Mouse (Mus musculus): Measurements from ENCODE around the gene Srrm3.
A peak's percentile ranks its signal among the peaks of the same experiment; 100 is the strongest.

Gene Srrm3

DNA sequence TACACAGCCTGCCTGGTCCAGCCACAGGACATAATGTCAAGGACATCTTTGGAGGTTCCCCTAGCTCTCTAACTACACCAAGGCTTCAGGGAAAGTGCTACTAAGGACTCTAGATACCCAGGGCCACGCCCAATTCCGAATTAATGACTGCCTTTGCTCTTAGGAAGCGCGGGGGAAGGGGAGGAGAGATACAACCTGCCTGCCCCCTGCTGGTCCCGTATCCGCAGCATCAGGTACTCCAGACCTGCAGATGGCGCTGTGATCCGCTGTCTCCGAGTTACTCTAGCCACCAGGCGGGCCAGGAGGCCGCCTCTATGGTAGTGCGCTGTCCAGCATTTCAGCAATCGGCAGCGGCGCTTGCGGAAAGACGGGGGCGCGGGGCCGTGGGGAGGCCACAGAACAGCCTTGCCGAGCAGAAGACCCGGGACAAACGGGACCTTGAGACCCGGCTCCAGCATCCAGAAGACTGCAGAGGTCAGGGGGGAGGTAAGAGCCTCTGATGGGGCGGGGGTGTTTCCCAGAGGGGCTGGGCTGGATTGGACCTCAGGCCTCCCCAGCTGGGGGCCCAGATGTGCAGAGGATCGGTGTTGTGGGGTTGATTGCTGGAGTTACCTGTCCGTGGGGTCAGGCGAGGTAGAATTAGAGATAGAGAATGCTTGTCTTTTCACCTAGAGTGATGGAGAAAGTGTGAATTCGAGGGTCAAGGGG lies at the start of gene Srrm3:
Srrm3 (plus strand) TSS at position 336 of the 708 bp plus-strand sequence.
- peak; percentile 59 for DNase-seq (ENCODE audit: extremely low read depth, low read depth)

- no peak for DNase-seq (ENCODE audit: extremely low read depth, low read depth)
Measured at GRCm38 (mm10) chr5:135761881-135762280, 44.8 kb upstream of the Srrm3 start.

GRCm38 (mm10) chr5:135763526-135763925 lies 43.2 kb upstream of the Srrm3 start:
- DNase-seq (ENCODE audit: extremely low read depth, low read depth), result no peak

DNA sequence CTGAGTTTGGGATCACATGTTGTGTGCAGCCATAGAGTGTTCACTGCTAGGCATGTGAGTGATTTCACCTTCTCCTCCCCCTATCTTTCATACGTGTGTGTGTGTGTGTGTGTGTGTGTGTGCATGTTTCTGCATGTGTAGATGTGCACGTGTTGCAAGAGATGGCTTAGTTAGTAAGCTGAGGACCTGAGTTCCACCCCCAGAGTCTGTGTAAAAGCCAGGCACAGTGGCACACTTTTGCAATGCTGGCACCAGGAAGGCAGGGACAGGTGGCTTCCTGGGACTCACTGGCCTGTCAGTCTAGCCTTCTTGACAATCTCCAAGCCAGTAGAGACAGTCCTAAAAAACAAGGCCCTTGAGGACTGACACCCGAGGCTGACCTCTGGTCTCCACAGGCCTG lies 41.7 kb upstream of the Srrm3 start:
- DNase-seq (ENCODE audit: extremely low read depth, low read depth), result no peak

DNA sequence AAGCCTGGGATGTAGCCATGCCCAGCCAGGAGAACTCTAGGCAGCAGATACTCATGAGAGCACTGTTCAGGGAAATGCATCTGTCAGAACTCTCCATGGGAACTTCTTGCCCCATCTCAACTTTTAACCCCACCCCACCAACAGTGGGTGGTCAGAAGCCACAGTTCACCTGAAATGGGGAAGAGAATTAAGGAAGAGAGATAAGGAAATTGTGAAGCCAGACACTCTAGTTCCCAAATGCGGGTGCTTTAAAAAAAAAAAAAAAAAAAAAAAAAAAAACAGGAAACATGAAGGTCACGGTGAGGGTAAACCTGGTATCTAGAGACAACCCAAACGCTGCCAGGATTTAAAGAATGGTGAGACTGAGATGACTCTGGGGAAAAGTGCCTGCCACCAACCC lies 34.2 kb upstream of the Srrm3 start:
- no peak for DNase-seq (ENCODE audit: extremely low read depth, low read depth)

DNA sequence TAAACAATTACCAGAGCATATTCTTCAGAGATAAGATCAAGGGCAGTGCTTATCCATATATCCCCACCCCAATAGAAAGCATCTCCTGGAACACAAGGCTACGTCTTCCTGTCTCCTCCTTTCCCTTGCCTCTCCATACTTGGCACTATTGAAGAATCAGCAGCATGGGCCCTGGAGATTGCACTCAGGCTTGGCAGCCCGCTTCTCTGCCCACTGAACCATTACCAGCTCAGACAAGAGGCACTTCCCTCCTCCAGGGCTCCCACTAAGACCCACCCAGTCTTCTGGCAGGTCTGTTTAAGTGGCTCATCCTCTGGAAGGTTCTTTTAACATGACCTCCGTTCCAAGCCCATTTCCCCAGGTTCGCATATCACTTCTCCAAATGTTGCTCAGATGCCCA lies 30.1 kb upstream of the Srrm3 start:
- DNase-seq (ENCODE audit: extremely low read depth, low read depth), result no peak

DNA sequence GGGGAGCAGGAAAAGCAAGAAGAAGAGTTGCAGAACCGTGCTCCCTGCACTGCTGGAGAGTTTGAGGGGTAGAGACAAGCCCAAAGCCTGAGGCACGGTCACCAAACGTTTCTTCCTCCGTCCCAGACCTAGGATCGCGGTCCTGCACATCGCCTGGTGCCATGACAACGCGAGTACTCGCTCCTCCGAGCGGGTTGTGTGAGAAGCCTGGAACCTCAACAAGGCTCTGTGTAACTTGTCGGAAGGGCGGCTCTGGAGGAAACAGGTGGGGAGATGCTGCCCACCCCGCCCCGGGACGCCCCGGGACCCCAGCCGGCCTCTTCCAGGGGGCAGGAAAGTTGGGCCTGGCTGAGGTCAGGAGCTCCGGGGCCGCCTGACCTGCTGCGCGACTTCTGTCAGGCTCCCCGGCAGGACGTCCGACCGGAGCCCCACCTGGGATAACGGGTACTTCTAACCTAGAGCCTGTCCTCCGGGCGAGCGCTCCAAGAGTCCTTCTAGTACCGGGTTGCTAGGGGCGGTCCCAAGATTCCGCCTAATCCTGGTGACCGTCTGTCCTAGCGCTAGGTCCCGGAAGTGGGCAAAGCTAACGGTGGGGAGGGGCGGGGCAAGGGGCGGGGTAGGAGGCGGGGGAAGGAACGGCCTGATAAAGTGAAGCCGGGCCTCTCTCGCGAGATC lies 28.8 kb upstream of the Srrm3 start, which contains the start of gene Styxl1:
Styxl1 (minus strand) TSS at position 590 of the 675 bp plus-strand sequence.
- no peak for DNase-seq (ENCODE audit: extremely low read depth, low read depth)

GRCm38 (mm10) chr5:135778471-135779445 lies 27.9 kb upstream of the Srrm3 start, which contains the start of gene Mdh2:
TSS of gene Mdh2 (plus strand) at chr5:135778480.
- DNase-seq (ENCODE audit: extremely low read depth, low read depth), result peak; percentile 99

GRCm38 (mm10) chr5:135780331-135780730 lies 26.4 kb upstream of the Srrm3 start:
- no peak for DNase-seq (ENCODE audit: extremely low read depth, low read depth)

GRCm38 (mm10) chr5:135782901-135783300 lies 23.8 kb upstream of the Srrm3 start:
- no peak for DNase-seq (ENCODE audit: extremely low read depth, low read depth)

DNA sequence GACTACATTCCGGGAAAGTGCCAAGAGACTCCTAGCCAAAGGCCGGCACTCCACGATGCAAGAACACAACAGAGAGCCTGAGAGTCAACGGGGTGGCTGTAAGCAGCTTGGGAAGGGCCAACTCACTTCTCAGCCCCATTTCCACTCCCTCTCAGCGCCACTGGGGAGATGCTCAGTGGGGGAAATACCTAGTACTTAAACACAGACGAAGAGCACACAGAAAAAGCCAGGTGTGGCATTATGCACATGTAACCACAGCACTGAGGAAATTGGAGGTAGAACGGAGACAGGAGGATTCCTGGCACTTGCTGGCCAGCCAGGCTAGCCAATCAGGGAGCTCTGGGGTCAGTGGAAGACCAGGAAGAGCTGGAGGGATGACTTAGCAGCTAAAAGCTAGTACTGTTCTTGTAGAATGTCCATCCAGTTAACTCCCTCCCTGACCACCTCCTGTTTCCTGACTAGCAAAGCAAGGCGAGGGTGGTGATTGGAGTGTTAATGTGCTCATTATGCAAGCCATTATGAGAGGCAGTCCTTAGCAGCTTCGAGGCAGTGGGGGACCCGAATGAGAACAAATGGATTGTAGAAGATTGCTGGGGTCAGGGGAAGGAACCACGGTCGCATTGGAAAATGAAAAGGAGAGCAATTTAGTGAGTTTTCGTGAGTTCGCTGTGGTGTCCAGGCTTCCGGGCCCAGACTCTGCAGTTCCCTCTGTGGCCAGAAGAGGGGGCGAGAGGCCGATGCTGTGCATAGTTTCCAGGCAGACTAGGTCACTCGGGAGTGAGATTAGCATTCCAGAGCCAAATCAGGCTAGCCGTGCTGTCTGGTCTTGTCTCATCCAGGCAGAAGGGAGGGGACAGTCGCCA lies 12.5 kb upstream of the Srrm3 start:
- no peak for DNase-seq (ENCODE audit: extremely low read depth, low read depth)

DNA sequence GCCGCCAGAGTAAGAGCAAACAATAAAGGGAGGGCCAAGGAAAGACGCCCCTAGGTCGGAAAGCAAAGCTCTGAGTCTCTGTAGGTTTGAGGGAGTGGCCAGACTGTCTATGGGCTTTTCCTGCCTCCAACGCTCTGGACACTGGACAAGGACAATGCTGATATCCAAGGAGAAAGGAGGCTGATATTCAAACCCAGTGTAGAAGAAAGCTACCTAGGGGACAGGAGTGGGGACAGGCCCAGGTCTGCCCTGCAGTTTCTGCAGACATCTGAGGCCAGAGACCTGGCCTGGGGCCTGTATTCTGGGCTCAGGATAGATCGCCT lies 11.9 kb upstream of the Srrm3 start:
- no peak for DNase-seq (ENCODE audit: extremely low read depth, low read depth)

GRCm38 (mm10) chr5:135799746-135800145 lies 6.9 kb upstream of the Srrm3 start:
- DNase-seq (ENCODE audit: extremely low read depth, low read depth), result no peak

- no peak for DNase-seq (ENCODE audit: extremely low read depth, low read depth)
Measured at GRCm38 (mm10) chr5:135800927-135801326, 5.8 kb upstream of the Srrm3 start.

DNA sequence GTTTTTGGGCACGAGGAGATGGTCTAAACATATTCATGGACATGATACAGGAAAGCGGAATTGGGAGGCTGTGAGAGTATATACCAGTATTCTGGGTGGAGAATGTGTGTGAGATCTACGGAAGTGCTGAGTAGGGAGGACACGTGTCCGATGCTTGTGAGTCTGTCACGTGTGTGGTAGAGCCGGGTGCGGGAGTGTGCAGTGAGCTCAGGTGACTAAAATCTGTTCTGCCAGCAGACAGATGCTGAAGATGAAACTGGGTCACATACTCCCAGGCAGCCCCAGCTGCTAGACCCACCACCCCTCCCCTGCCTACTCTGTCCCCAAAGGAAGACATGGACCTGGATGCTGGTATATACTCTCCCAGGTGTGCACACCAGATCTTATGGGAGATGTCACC lies 4.0 kb upstream of the Srrm3 start:
- no peak for DNase-seq (ENCODE audit: extremely low read depth, low read depth)

- no peak for DNase-seq (ENCODE audit: extremely low read depth, low read depth)
Measured at GRCm38 (mm10) chr5:135803135-135803534, 3.6 kb upstream of the Srrm3 start.

- DNase-seq (ENCODE audit: extremely low read depth, low read depth), result no peak
Measured at GRCm38 (mm10) chr5:135803676-135804075, 3.0 kb upstream of the Srrm3 start.

DNA sequence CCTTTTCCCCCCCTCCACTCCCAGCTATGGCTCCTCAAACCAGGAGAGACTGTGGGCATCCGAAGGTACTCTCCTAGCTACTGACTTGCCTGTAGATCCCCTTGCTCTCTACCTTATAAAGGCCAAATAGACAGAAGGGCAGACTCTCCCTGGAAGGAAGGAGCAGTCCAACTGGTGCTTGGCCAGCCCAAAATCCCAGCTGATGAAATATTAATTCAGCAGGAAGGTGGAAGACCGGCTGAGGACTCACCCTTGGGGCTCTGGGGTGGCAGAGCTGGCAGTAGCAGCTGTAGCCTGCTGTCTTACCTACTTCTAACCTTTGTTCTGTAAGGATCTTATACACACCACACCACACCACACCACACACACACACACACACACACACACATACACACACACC lies 2.0 kb upstream of the Srrm3 start:
- no peak for DNase-seq (ENCODE audit: extremely low read depth, low read depth)

DNA sequence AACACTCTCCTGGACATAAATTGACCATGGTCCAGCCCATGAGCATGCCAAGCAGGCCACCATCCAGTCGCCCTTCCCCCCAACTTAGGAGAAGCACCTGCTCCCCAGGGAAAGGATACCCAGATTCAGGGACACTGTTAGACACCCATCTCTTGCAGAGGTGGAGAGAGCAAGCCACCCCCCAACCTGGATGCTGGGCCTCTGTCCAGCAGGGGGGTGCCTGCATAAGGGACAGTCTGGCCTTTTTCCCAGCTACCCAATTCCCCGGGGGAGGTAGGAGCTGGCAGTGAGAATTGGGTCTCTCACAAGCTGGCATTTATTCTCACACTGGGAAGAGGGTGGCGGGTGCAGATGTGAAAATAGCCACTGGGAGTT lies 560 bp downstream of the Srrm3 start:
- DNase-seq (ENCODE audit: extremely low read depth, low read depth), result no peak

DNA sequence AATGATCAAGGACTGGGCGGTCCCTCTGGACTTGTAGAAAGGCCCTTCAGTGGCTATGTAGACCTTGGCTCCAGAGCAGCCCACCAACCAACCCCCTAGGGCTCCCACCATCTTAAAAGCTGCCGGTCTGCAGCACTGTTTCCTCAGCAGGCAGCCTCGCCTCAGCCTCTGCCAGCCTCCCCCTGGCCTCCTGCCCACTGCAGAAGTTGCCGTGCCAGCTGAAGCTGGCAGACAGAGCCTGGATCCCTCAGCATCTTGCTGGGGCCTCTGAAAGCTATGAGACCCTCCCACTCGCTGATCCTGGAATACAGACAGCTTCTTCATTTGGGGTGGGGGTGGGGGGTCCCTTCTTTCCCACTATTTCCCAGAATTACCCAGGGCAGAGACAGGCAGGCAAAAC lies 6.3 kb downstream of the Srrm3 start:
- no peak for DNase-seq (ENCODE audit: extremely low read depth, low read depth)

DNA sequence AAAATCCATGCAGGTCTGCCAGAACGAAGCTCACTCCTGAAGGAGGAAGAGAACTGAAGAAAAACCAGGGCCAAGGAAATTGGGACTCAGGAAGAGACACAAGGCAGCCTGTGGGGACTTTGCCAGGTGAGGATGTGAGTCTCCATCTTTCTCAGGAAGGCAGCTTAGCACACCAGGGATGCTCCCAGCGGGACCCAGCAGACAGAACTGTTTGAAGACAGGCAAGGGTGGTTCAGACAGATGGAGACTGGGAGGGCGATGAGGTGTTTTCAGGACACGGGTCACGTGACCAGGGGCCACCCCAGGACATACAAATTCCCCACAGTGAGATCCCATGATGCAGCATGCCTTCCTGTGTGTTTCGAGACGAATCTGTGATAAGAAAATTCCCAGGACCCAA lies 11.8 kb downstream of the Srrm3 start:
- no peak for DNase-seq (ENCODE audit: extremely low read depth, low read depth)

Measured in MEL-GATA-1-ER (cell line).